Mouse (Mus musculus): ENCODE measurements at regions not wholly inside any gene's neighbourhood (a gene's known extent, or its start where the extent isn't known, plus 50 kb on each side); places are given as distances from the start of the nearest gene placed in this dataset.

DNA sequence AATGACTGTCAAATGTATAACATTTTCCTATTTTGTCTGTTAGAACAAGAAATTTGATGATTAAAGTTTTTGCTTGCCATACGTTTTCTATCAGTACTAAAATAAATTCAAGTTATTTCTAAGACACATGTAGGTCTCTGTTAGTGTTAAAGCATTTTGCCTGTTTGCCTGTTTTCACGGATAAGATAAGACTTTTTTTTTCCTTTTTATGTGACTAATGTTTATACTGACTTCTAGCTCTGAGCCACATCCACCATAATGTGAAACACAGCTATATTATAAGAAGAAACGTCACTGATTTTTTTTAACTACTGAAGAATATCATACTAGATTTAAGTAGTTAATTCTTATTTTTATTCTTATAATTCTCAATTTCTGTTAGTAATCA, 1012.6 kb downstream of the Cdh8 start:
- POLR2A ChIA-PET: no interaction called here
- DNase-seq (ENCODE audit: low read depth, low spot score): no peak
- ATAC-seq: no peak
- TF ChIP-seq CTCF (IDR thresholded peaks at IDR 0.05): no peak
- in situ Hi-C loops (cut with MboI; ENCODE audit: low pct_unique_long_range_greater_than_20kb): no loop called here
- no peaks in the 10 kb centered on the region for H3K27me3 ChIP-seq
- CTCF ChIA-PET: no interaction called here

DNA sequence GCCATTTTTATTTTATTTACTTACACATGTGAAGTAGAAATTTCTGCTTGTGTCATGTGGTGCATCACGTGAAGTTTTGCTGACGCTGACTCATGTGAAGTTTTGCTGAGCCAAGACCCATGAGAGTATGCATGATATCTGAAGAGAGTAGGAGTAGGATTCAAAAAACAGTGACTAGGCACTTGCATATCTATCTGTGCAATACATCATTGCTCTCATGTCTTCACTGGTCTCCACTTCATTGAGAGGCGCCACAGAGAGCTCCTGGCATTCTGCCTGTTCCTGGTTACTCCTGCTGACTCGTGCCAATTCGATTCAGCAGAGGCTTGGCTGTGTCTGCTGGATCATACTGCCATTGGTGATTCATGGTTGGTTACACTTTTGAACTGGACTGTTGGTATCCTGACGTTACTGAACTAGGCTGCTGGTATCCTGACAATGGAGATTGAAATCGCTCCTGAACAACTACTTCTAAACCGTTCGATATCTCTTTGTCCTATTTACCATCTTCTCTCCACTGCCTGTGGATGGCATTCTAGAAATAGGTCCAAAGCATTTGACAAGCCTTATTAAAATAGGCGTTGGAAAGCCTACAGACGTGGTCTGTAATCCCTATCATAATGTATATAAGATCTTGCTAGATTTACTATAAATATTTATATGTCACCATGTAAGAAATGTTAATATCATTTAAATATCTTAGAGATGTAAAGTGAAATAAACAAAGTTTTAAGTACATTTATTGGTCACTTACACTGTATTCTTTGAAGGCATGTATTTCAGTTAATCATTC, 1013.2 kb downstream of the Cdh8 start:
- TF ChIP-seq CTCF (IDR thresholded peaks at IDR 0.05): no peak
- no peaks in the 10 kb centered on the region for H3K27me3 ChIP-seq
- DNase-seq (ENCODE audit: low read depth, low spot score): no peak
- ChIA-PET POLR2A (no interaction called here), CTCF (no interaction called here)
- no peak for ATAC-seq
- in situ Hi-C loops (cut with MboI; ENCODE audit: low pct_unique_long_range_greater_than_20kb): no loop called here

DNA sequence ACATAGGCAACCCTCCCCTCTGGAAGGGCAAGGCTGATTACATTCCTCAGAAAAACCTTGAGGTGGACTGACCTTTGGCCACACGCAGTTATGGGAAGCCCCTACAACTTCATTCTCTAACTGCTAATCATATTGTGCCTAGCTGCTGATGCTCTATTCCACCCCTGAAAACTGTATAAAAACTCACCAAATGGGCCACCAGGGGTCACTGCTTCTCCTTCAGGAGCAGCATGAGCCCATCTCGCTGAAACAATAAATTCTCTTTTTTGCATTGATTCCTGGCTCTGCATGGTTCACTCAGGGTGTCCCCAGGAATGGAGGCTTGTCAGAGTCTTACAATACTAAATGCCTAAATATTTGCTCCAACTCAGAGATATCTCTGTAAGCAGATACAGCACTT, 1034.5 kb downstream of the Cdh8 start:
- H3K27me3 ChIP-seq: no peaks in the 10 kb centered on the region
- ATAC-seq (no peak), DNase-seq (ENCODE audit: low read depth, low spot score) (no peak)
- peak; percentile 8 for TF ChIP-seq CTCF (IDR thresholded peaks at IDR 0.05)
- ChIA-PET CTCF (no interaction called here), POLR2A (no interaction called here)
- in situ Hi-C loops (cut with MboI; ENCODE audit: low pct_unique_long_range_greater_than_20kb): no loop called here

GRCm38 (mm10) chr8:98380387-98380786, 1035.9 kb downstream of the Cdh8 start:
- no peak for DNase-seq (ENCODE audit: low read depth, low spot score)

GRCm38 (mm10) chr8:98377743-98378142, 1038.5 kb downstream of the Cdh8 start:
- DNase-seq (ENCODE audit: low read depth, low spot score): no peak
- CTCF ChIA-PET: no interaction called here

More at GRCm38 (mm10) chr8:98380387-98380786, 1035.9 kb downstream of the Cdh8 start:
- POLR2A ChIA-PET: no interaction called here
- ATAC-seq: no peak
- no peaks in the 10 kb centered on the region for H3K27me3 ChIP-seq
- CTCF ChIA-PET: no interaction called here
- no peak for TF ChIP-seq CTCF (IDR thresholded peaks at IDR 0.05)
- in situ Hi-C loops (cut with MboI; ENCODE audit: low pct_unique_long_range_greater_than_20kb): no loop called here

GRCm38 (mm10) chr8:98372711-98373420, 1043.4 kb downstream of the Cdh8 start:
- ChIA-PET CTCF (no interaction called here), POLR2A (no interaction called here)
- ATAC-seq (no peak), DNase-seq (ENCODE audit: low read depth, low spot score) (no peak)
- in situ Hi-C loops (cut with MboI; ENCODE audit: low pct_unique_long_range_greater_than_20kb): no loop called here
- TF ChIP-seq CTCF (IDR thresholded peaks at IDR 0.05): no peak
- no peaks in the 10 kb centered on the region for H3K27me3 ChIP-seq

More at GRCm38 (mm10) chr8:98377743-98378142, 1038.5 kb downstream of the Cdh8 start:
- no peak for ATAC-seq
- no peaks in the 10 kb centered on the region for H3K27me3 ChIP-seq
- in situ Hi-C loops (cut with MboI; ENCODE audit: low pct_unique_long_range_greater_than_20kb): no loop called here
- TF ChIP-seq CTCF (IDR thresholded peaks at IDR 0.05): no peak
- POLR2A ChIA-PET: no interaction called here

DNA sequence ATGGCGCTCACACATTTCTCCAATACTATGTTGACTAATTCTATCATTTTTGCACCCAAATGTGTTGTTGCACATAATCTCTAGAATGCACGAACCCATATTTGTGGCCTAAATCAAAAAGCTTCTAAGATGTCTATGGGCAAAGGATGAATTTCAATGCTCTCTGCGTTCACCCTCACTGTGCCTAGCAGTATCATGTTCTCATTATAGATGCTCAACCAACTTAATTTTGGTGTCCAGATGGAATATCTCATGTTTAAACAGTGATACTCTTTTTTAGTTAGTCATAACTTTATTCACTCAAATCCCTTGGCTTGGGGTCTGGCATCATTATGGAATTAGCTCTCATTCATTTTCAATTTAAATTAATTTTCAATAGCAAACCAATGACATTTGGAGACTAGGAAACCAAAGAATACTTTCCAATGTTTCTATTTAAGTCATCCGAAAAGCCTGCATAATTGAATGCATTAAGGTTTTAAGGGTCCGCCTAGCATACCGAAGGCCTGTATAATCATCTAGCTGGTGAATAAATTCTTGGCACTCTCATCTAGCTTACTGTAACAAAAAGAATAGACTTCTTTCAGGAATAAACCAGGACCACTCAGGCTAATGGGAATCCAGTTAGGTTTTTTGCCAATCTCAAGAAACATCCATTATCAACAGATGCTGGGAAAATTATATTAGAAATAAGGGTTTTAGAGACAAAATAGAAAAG, 1050.7 kb downstream of the Cdh8 start:
- no peak for DNase-seq (ENCODE audit: low read depth, low spot score)
- no peak for TF ChIP-seq CTCF (IDR thresholded peaks at IDR 0.05)
- ChIA-PET CTCF (no interaction called here), POLR2A (no interaction called here)
- in situ Hi-C loops (cut with MboI; ENCODE audit: low pct_unique_long_range_greater_than_20kb): no loop called here
- no peaks in the 10 kb centered on the region for H3K27me3 ChIP-seq
- ATAC-seq: no peak

- POLR2A ChIA-PET: no interaction called here
- no peak for ATAC-seq
- in situ Hi-C loops (cut with MboI; ENCODE audit: low pct_unique_long_range_greater_than_20kb): no loop called here
- no peak for TF ChIP-seq CTCF (IDR thresholded peaks at IDR 0.05)
- H3K27me3 ChIP-seq: no peaks in the 10 kb centered on the region
- DNase-seq (ENCODE audit: low read depth, low spot score): no peak
- CTCF ChIA-PET: no interaction called here
Measured at GRCm38 (mm10) chr8:98337279-98337678, 1079.0 kb downstream of the Cdh8 start.

DNA sequence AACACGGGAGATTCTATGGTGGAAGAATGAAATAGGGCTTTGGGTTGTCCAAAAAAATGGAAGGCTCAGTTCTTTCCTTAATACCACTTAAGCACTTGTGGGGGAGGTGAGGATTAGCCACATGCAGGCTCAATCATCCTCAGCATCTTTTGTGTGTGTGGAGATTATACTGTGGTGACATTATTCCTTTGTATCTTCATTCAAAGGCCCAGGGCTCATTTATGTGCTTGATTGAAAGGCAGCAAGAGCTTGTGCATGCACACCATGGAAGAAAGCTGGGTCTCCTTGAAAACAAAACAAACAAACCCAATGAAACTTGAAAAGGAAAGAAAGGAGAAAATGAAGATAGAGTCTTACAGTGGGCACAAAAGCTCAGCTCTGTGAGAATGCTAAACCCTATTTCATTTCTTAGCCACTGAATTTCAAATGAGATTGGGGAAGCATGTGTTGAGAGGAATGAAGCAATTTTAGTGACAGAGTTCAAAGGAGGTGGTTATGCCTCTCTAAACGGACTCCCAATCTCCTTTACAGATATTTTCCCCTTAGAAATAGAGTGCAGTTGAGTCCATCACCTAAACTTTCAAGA, 1106.8 kb downstream of the Cdh8 start:
- no peaks in the 10 kb centered on the region for H3K27me3 ChIP-seq
- ATAC-seq (no peak), DNase-seq (ENCODE audit: low read depth, low spot score) (no peak)
- ChIA-PET CTCF (no interaction called here), POLR2A (no interaction called here)
- no peak for TF ChIP-seq CTCF (IDR thresholded peaks at IDR 0.05)
- in situ Hi-C loops (cut with MboI; ENCODE audit: low pct_unique_long_range_greater_than_20kb): no loop called here

GRCm38 (mm10) chr8:98294975-98295374, 1121.3 kb downstream of the Cdh8 start:
- ChIA-PET CTCF (no interaction called here), POLR2A (no interaction called here)
- no peak for ATAC-seq
- H3K27me3 ChIP-seq: no peaks in the 10 kb centered on the region
- no peak for TF ChIP-seq CTCF (IDR thresholded peaks at IDR 0.05)
- DNase-seq (ENCODE audit: low read depth, low spot score): no peak
- in situ Hi-C loops (cut with MboI; ENCODE audit: low pct_unique_long_range_greater_than_20kb): no loop called here

DNA sequence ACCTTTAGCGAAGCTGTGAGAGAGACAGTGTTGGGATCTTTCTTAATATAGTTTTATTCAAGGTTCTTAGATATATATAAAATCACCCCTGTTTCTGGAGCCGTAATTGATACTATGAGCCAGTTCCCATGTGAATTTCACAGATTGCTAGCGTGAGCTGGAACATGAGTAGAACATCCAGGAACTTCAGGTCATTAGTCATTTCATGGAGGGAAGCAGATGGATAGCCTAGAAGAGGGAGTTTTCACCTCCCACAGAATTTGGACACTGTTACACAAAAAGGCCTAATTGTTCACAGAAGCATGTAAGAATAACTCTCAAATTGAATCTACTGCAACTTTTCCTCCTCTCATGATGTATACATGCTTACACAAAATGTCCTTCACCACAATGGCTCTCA, 1156.0 kb downstream of the Cdh8 start:
- no peak for TF ChIP-seq CTCF (IDR thresholded peaks at IDR 0.05)
- ChIA-PET POLR2A (no interaction called here), CTCF (no interaction called here)
- ATAC-seq (no peak), DNase-seq (ENCODE audit: low read depth, low spot score) (no peak)
- no peaks in the 10 kb centered on the region for H3K27me3 ChIP-seq
- in situ Hi-C loops (cut with MboI; ENCODE audit: low pct_unique_long_range_greater_than_20kb): no loop called here

All from Patski (cell line).